Mouse (Mus musculus): Measurements from ENCODE around the gene Gbgt1.

Gbgt1 gene

GRCm38 (mm10) chr2:28496671-28497070 lies at the start of gene Gbgt1:
Gene Gbgt1, plus strand, starts transcription at chr2:28496891.
- 74% methylated on average over 5 of the region's 5 CpGs for WGBS

DNA sequence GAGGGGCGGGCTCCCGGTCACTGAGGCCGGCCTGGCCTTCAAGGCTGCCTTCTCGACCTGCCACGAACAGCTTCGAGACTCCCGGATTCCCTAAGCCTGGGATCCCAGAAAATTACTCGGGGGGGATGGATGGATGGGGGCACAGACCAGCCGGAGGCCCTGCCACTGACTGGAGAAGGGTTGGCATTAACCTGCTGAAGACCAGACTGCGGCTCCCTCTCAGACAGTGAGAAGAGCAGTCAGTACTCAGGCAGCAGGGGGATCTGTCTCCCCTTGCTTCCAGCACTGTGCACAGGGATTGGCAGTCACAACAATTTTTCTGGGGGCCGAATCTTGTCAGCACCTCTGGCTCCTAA lies 49.4 kb upstream of the Gbgt1 start:
- 6% methylated on average over 11 of the region's 11 CpGs for WGBS

DNA sequence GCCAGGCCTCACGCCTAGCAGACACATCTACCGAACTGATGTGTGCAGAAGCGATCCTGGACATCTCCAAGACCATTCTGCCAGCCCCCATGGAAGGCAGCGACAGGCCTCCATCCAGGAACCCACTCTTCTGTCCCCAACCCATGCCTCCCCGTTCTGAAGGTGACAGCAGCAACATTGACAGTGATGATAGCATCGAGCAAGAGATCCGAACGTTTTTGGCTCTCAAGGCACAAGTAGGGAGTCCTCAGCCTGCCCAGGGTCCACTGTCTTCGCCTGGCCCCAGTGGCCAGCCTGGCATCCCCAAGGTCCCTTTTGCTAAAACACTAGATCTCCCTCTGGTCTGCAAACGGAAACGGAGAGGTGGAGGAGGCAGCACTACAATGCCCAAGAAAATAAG lies 45.0 kb upstream of the Gbgt1 start:
- 91% methylated on average over 11 of the region's 11 CpGs for WGBS

DNA sequence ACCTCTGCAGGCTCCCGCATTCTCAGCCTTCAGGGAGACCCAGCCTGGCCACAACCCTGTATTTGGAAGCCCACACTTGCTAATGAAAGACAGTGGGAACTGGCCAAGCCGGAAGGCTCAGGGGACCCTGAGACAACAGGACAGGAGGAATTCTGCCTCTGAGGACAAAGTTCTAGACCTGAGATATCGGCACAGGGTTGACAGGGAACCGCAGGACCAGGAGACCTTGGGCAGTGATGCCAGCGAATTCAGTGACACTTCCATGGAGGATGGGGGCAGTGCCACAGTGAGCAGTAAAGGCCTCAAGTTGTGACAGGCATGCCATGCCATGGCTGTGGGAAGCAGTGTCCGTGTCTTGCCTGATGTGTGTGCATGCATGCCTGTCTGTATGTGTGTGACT lies 43.2 kb upstream of the Gbgt1 start:
- 91% methylated on average over 6 of the region's 6 CpGs for WGBS

DNA sequence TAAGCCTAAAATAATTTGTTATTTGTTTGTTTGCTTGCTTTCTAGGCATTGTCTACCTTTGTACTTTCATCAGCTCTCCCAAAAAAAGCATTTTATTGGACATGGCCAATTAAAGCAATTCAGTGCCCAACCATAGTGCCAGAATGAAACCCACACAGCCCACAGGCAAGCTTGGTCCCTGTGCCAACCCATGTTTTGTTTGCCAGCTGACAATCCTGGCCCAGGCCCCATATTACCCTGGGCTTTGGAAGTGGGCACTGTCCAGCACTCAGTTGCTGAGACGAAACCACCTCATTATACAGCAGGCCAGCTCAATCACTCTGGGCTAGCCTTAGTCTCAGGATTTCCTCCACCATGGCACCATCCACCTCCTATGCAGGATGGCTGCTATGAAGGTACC lies 40.1 kb upstream of the Gbgt1 start:
- whole genome bisulfite sequencing = 59% methylated on average over 1 of the region's 1 CpGs

GRCm38 (mm10) chr2:28463919-28464318 lies 32.8 kb upstream of the Gbgt1 start:
- 52% methylated on average over 3 of the region's 3 CpGs for WGBS

DNA sequence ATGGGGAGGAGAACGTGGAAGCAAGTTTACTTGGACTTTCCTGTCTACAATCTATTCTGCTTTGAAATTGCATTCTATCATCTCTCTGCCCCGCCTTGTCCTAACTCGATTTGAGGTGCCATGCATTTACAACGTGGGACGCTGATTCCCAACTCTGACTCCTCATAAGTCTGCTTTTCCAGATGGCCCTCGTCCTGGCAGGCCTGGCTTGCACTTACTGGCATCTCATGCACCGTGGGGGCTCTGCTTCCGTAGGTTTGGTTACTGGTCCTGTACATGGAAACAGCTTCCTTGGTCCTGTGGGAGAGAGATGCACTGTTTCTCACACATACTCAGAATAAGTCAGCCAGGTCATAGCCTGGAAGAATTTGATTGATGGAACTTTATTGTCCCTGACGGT lies 31.8 kb upstream of the Gbgt1 start:
- WGBS = 86% methylated on average over 9 of the region's 9 CpGs

- WGBS = 9% methylated on average over 25 of the region's 25 CpGs
Observed at GRCm38 (mm10) chr2:28465836-28466518, 30.7 kb upstream of the Gbgt1 start, which contains the start of gene 1700007K13Rik. Gene 1700007K13Rik, minus strand, starts transcription at chr2:28466332.

- WGBS = under 1% methylated on average over 52 of the region's 52 CpGs
Observed at GRCm38 (mm10) chr2:28467860-28468485, 28.7 kb upstream of the Gbgt1 start, which contains the start of gene Mrps2. Gene Mrps2, plus strand, starts transcription at chr2:28468066.

DNA sequence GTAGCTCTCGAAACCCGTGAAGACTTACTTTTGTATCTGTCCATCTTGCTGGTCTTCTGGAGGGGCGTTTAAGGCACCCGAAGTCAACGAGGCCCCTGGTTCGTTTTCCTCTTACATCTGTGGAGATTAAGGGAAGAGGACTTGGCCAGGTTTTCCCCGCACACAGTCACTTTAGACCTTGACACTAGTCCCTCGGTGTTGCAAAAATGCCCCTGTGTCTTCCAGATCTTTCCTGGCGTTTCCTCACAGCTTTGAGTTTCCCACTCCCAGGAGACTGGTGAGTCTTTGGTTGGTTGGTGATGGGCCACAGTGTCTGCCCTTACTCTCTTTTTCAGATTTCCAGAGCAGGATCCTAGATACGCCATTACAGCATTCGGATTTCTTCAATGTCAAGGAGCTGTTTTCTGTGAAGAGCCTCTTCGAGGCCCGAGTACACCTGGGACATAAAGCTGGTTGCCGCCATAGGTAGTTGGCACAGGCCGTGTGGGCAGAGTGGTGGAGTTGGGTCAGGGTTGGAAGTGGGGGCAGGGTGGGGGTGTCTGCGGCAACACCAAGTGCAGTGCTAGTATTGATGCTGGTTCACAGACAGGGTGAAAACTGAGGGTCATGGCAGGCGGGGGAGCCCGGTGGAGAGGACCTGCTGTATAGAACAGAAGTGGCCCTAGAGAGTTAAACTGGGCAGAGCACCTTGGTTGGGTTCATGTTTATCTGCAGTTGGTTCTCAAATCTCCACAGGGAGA lies 28.0 kb upstream of the Gbgt1 start:
- WGBS = 51% methylated on average over 18 of the region's 18 CpGs

GRCm38 (mm10) chr2:28469461-28469860 lies 27.2 kb upstream of the Gbgt1 start:
- 95% methylated on average over 14 of the region's 14 CpGs for WGBS

DNA sequence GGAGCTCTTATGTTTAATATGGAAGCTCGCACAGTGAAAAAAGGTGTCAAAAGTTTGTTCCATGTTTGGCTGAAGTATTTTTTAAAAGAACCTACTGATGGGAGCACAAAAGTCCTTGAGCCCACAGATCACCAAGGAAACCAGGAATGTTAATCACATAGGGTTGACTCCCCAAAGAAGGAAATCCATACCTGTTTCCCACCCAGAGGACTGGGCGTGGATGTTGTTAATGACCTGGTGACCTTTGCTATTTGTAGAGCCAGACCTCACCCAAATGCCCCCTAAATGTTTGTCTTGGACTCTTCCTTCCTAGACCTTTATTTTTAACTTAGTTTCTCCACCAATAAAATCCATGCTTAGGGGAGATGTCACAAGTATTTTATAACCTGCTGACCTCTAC lies 26.1 kb upstream of the Gbgt1 start:
- WGBS = 87% methylated on average over 2 of the region's 2 CpGs

- 95% methylated on average over 8 of the region's 8 CpGs for WGBS
Observed at GRCm38 (mm10) chr2:28472011-28472410, 24.7 kb upstream of the Gbgt1 start.

- WGBS = 94% methylated on average over 5 of the region's 5 CpGs
Observed at GRCm38 (mm10) chr2:28477993-28478392, 18.7 kb upstream of the Gbgt1 start.

GRCm38 (mm10) chr2:28479208-28480204 lies 17.2 kb upstream of the Gbgt1 start:
- WGBS = 83% methylated on average over 20 of the region's 20 CpGs

DNA sequence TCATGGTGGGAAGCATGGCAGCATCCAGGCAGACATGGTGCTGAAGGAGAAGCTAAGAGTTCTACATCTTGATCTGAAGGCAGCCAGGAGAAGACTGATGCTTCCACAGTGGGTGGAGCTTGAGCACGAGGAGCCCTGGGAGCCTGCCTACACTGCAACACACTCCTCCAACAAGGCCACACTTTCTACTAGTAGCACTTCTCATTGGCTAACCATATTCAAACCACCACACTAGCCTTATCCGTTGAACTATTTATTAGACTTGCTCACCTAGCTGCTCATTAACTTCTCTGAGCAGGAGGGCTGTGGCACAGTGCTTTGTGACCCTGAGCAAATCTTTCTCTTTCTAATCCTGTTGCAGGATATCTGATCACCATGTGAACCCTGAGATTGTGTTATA lies 12.8 kb upstream of the Gbgt1 start:
- 70% methylated on average over 2 of the region's 2 CpGs for WGBS

DNA sequence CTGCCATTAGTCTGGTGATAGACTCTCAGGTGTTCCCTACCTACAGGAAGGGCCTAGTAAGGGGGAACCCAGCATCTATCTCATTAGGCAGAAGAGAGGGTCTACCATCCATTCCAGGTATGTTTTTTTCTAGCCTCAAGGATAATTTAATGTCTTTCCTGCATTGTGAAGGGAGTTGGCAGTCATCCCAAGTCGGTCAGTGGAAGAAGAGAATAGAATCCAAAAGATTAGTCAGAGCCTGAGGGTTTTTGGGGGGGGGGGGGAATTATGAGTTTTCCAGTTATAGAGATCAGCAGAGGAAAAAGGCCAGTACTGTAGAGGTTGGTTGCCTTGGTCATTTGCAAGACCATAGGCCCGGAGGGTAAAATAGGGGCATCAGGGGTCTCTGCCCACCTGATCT lies 2.2 kb upstream of the Gbgt1 start:
- WGBS = 69% methylated on average over 2 of the region's 2 CpGs

DNA sequence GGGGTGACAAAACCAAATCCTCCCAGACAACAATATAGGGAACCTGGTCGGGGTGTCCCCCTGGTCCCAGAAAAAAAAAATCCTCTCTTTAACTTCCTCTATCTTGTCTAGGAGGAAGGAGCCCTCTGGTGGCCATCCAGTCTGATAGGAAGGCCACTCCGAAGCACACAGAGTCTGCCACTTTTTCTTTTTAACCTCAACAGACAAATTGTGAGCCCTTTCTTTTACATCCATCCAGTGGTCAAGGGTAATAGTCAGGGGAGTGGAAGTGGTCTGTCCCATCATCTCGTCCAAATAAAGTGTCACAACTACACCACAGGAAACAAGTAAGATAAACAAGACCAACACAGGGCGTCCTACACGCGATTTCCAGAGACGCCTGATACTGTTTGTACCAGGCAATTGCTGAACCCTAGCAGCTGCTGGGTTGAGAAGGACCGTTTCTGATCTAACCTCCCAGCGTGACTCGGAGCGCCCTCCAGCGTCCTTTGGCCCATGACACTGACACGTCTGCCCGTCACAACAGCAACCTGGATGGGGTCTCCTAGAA lies 1.4 kb upstream of the Gbgt1 start:
- WGBS = 72% methylated on average over 14 of the region's 14 CpGs

GRCm38 (mm10) chr2:28495801-28496595 lies 693 bp upstream of the Gbgt1 start:
- 85% methylated on average over 16 of the region's 16 CpGs for WGBS

DNA sequence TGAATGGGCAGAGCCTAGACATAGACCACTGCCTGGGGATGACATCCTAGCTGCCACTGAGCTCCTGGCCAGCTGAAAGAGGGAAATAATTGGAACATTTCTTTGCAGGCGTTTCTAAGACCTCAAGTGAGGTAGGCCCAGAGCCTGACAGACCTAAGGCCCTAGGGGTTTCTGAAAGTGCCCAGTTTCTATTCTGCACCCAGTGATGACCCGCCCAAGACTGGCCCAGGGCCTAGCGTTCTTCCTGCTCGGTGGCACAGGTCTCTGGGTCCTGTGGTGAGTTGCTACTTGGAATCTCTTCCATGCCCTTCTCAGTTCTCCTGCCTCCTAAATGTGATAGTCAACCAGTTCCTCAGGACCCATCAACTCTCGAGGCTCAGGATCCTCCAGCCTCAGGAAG lies 870 bp downstream of the Gbgt1 start:
- WGBS = 89% methylated on average over 5 of the region's 5 CpGs

Data from cerebral cortex, adult 2 months (tissue).